In genomic region chr19:21127079-21127745, GRCm38 (mm10) we compare ENCODE assay signal across 9 mouse cellular contexts.
DNase-seq lines count a peak whose midpoint lies in the region; ATAC-seq lines count a peak whose summit lies in the region.
"Had no signal": no experiment of that assay in that cellular context is flagged by ENCODE, and none has a peak within 500 bp of the region (broad histone marks: within the 10 kb centered on the region; RNA-seq: fewer than 3 reads in every experiment).

No protein-coding gene starts in this region.

- peak; percentile 8 for DNase-seq in layer of hippocampus, adult 9-11 months
- no peak for DNase-seq in layer of hippocampus, postnatal 36 days
- peak; percentile 100 for DNase-seq in gonadal fat pad, adult 2 months (ENCODE audit: low read depth)
- peak; percentile 18 for DNase-seq in kidney, postnatal 10 days
- no peak for DNase-seq in thymus, adult 18-20 months
- DNase-seq in urinary bladder, postnatal 10 days (ENCODE audit: low spot score): no peak
- DNase-seq: cerebellum, adult 9-11 months; thymus, postnatal 25 days had no signal

- ATAC-seq in neutrophil, adult 5-6 weeks (ENCODE audit: extremely low read depth, insufficient number of reproducible peaks, low FRiP score, poor library complexity, severe bottlenecking): peak; percentile 95

Comparison
In these comparisons a context has a peak if more than half of its experiments do, and no peak if none do; other contexts are left out.
1. DNase-seq: peak in layer of hippocampus, adult 9-11 months (single experiment), gonadal fat pad, adult 2 months (single experiment) and kidney, postnatal 10 days (single experiment); none in layer of hippocampus, postnatal 36 days (0 of 2), thymus, adult 18-20 months (0 of 2) and urinary bladder, postnatal 10 days (single experiment).